Mouse (Mus musculus): ENCODE results near the gene Trmt11. TPM values are rescaled to one million over a fixed set of nuclear protein-coding genes. Genes with fewer than 3 reads are reported as not detected.
A peak's percentile ranks its signal among the peaks of the same experiment; 100 is the strongest.
"Not testable (repeated sequence)": the region's sequence is repeated elsewhere in the genome, so short reads cannot be mapped to it uniquely, and the experiment has no call there.

Trmt11 gene
- total RNA-seq (2021): 1 to 10 TPM; 3.7 to 4.1 TPM
- long read RNA-seq, experiment 1, partial matches to known transcripts: 3 of 6 reads
- long read RNA-seq, experiment 1, other reads (novel, unspliced or antisense): 0 of 6 reads
- long read RNA-seq, experiment 2, partial matches to known transcripts: 1 of 7 reads
- long read RNA-seq, experiment 2, other reads (novel, unspliced or antisense): 3 of 7 reads

GRCm38 (mm10) chr10:30600542-30600966, at the start of gene Trmt11:
Gene Trmt11 (minus strand): TSS chr10:30600749.
- DNase-seq: peak; percentile 88

- DNase-seq: no peak
Measured at GRCm38 (mm10) chr10:30647681-30648080, 47.1 kb upstream of the Trmt11 start.

DNA sequence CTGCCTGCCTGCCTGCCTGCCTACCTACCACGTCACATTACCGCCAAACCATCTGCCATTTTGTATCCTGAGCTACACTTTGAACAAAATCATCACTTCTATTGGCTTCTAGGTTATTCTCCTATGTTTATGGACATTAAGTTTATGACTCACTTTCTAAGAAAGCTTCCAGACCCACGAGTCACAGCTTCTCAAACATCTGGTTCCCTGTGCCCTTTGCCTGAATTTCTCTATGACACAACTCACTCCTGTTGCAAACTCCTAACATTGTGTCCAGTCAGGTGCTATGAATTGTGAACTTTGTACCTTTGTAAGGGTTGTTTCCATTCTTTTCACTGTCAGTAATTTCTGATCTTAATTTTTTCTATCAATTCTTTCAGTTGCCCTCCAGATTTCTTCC, 37.7 kb upstream of the Trmt11 start:
- DNase-seq: no peak

DNA sequence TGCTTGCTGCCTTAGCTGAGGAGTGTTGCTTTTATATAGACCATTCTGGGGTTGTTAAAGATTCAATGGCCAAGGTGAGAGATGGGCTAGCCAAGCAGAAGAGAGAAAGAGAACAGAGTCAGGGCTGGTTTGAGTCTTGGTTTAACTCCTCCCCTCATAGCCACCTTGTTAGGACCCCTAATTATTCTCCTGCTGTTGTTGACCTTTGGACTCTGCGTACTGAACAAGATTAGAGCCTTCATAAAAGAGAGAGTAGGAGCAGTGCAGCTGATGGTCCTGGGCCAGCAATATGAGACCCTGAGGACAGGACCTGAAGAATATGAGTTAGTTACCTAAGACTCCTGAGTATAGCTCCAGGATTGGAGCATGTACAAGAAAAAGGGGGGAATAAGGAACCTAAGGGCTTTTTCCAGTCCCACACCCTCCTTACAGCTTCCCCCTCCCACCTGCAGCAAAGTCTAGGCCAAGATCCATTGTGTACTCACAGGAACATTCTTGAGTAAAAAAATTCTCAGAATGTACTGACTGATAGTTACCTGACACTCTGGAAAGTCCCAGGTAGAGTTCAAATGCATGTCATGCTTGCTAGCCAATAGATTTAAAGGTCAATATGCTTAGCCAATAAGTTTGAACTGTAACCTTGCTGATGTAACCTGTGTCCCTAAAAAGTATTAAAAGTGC, 36.1 kb upstream of the Trmt11 start:
- not testable (repeated sequence) for DNase-seq

DNA sequence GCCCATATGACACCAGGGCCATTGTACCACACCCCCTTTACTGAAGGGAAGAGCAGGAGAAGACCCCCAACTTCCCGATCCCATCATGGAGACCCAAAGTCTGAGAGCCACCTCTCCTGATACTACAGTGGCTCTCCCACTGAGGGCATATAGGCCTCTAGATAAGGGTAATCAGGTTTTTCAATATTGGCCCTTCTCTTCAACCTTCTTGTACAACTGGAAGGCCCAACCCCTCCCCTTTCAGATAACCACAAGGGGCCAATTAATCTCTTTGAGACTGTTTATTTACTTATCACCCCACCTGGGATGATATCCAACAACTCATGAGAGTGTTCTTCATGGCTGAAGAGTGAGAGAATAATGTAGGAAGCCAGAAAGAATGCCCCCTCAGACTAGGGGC, 32.2 kb upstream of the Trmt11 start:
- DNase-seq: no peak

DNA sequence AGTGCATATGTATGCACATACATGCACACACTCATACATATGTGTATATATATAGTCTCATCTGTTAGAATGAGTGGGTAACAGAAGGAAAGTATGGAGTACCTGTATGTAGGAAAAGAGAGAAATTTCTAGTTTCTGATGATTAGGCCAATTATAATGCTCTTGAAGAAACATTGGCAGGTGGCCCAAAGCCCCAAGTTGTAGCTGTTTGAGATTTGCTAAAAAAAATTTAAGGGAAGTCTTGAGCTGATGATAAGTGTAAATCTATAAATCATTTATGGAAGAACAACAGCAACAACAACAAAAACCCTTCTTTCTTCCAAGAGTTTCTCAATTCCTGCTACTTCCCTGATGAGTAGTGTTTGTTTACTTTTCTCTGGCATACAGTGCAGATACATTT, 29.4 kb upstream of the Trmt11 start:
- DNase-seq: no peak

GRCm38 (mm10) chr10:30629513-30629912, 29.0 kb upstream of the Trmt11 start, which contains the start of gene Hint3:
Gene Hint3 (minus strand): TSS chr10:30629632.
- no peak for DNase-seq

- DNase-seq: not testable (repeated sequence)
Measured at GRCm38 (mm10) chr10:30628444-30628843, 27.9 kb upstream of the Trmt11 start.

GRCm38 (mm10) chr10:30627548-30627947, 27.0 kb upstream of the Trmt11 start:
- DNase-seq: no peak

DNA sequence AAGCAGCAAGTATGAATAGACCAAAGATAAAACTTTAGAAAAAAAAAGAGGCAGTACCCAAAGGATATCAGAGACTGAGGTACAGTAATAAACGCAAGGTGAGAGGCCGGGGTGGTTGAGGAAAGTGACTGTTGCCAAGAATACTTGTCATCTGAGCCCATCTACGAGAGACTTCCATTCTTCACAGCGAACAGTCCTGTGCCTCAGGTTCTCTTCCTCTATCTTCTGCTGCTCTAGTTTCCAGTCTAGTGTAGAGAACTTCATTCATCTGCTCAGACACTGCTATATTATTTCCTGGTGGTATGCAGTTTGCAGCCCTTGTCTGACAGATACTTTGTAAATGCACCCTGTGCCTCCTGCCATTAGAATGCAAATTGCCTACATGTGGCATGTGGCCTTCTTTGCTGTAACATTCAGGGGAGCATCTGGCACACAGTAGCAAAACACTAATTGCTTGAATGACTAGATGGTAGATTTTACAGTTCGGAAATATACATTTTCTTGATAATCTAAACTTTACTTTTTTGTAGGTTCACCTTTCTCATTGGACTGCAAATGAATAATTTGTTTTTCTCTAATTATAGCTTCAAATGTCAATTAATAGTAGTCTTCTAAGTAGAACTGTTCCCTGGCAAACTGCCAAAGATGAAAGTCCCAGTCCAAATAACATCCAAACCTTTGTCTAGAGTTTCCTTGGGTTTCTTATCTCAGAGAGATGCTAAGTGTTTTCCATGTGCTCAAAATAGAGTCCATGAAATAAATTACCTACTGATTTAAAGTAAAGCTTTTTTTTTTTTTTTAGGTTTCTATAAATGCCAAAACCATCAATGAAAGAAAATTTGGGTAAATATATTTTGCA, 23.8 kb upstream of the Trmt11 start:
- DNase-seq: no peak

- DNase-seq: no peak
Measured at GRCm38 (mm10) chr10:30622928-30623327, 22.4 kb upstream of the Trmt11 start.

GRCm38 (mm10) chr10:30618918-30619210, 18.3 kb upstream of the Trmt11 start:
- DNase-seq: no peak

DNA sequence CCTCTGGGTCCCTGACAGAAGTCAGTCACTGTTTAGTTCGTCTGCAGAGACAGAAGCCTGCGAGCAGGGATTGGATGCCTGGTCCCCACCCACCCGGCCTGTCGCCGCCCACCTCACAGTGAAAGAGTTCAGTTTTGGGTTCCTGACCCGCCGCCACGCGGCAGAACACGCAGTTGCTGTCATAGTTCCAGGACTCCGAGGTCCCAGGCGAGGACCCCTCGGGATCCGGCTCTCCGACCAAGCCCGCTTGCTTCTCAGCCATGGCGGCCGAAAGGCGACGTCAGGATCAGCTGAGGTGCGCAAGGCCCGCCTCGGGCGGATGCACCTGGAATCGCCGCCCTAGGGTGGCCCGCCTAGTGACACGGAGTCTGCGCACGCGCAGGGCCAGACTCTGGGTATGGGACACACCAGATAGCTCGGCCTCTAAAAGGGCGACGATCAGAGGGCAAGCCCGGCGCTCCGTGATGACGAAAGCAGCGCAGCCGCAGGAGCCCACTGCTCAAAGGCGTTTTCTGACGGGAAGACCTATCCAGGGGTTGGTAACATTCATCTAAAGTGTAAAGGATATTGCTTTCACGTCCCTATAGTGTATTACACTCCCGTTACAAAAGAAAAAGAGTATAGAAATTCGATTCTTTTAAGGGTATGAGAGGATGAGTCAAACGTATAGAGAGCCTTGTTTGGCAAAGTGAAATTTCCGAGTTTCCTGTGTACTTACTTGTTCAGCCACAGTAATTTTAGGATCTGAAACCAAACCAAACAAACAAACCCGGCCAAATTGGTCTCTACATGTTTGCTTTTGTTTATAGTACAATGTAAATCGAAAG, 17.8 kb upstream of the Trmt11 start:
- DNase-seq: peak; percentile 99

DNA sequence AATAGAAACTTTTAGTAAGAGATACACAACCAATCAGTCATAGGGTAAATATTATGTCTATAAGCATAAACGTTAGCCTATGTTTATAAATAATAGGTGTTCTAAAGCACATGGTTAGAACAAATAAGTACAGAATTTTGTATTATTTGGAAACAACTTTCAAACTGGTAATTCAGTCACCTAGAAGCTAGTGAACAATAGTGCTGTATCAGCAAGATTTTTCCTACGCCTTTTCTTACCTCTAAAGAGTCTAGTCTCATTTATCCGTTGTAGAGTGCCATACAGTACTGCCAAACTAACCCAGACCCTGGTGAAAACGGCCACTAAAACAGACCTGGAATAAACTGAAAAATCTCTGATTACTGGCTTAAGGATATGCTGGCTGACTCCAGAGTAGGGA, 12.5 kb upstream of the Trmt11 start:
- DNase-seq: no peak

DNA sequence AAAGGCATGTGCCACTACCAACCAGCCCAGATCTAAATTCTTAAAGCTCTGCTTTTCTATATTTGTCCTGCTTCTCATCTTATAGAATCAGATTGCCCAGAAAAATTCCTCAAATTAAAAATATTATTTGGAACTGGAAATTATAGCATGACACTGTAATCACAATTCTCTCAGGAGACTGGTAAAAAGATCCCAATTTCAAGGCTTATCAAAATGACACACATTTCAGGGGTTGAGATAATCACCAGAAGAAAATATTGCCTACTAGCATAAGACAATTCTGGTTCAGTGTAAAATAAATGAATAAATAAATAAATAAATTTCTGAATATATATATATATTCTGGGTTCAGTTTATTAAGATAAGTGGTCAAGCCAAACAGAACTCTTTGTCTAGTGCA, 9.1 kb upstream of the Trmt11 start:
- no peak for DNase-seq

- DNase-seq: no peak
Measured at GRCm38 (mm10) chr10:30608109-30608508, 7.6 kb upstream of the Trmt11 start.

DNA sequence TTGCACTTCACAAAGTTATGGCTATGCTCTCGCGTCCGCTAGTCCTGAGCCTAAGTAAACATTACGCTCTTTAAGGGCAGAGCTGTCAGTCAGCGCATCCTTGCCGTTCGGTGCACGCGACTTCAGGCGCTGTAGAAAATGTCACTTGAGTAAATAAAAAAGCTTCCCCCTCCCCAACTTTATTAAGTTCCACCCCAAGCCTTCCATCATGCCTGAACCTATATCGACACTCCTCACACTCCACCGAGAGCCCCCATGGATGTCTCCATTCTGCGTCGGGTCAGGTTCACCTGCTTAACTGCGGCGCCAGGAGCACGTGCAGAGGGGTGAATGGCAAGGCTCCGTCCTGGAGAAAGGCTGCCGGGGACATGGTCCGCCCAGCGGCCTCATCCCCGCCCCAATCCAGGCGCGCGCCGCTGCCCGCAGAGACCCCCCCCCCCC, 435 bp downstream of the Trmt11 start:
- no peak for DNase-seq

- DNase-seq: no peak
Measured at GRCm38 (mm10) chr10:30587037-30587436, 13.5 kb downstream of the Trmt11 start.

- no peak for DNase-seq
Measured at GRCm38 (mm10) chr10:30585691-30586090, 14.9 kb downstream of the Trmt11 start.

- DNase-seq: no peak
Measured at GRCm38 (mm10) chr10:30577670-30578280, 22.8 kb downstream of the Trmt11 start.

- DNase-seq: no peak
Measured at GRCm38 (mm10) chr10:30566364-30566763, 34.2 kb downstream of the Trmt11 start.

DNA sequence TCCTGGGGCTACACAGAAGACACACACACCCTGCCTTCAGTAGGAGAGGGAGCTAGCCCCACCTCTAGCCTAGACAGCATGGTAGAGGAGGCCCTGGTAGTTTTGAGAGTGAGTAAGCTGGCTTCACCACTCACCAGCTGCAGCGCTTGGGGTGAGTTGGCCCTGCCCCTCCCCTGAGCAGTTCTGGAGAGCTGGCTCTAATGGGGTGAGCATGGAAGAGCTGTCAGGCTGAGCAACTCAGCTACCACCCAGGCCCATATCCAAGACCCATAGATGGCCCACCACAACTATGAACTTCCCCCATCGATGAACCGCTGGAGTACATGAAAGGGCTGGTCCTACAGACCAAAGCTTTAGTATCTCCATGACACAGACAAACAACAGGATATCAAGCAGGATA, 35.9 kb downstream of the Trmt11 start:
- no peak for DNase-seq

All from gastrocnemius, postnatal 25 days (tissue).